Mouse (Mus musculus): Measurements from ENCODE around the gene Paqr3. TPM values are rescaled to one million over a fixed set of nuclear protein-coding genes. Genes with fewer than 3 reads are reported as not detected.
A peak's percentile ranks its signal among the peaks of the same experiment; 100 is the strongest.

Paqr3 gene
- 1 to 10 TPM; 3.0 to 3.5 TPM for total RNA-seq (2021)
- long read RNA-seq, experiment 1, partial matches to known transcripts = 1 of 3 reads
- long read RNA-seq, experiment 1, other reads (novel, unspliced or antisense) = 1 of 3 reads
- long read RNA-seq, experiment 2, partial matches to known transcripts = 0 of 2 reads
- long read RNA-seq, experiment 2, other reads (novel, unspliced or antisense) = 2 of 2 reads

- peak; percentile 98 for DNase-seq
These were observed at the start of gene Paqr3 for GRCm38 (mm10) chr5:97111207-97111910. TSS of gene Paqr3 (minus strand) at chr5:97111596.

GRCm38 (mm10) chr5:97154688-97155087 lies 43.3 kb upstream of the Paqr3 start:
- DNase-seq = no peak

- DNase-seq = no peak
These were observed 23.9 kb upstream of the Paqr3 start for GRCm38 (mm10) chr5:97135331-97135730.

- DNase-seq = no peak
These were observed 18.2 kb upstream of the Paqr3 start for GRCm38 (mm10) chr5:97129589-97129988.

- DNase-seq = peak; percentile 29 to 60
These were observed 17.1 kb upstream of the Paqr3 start for GRCm38 (mm10) chr5:97128242-97129226.

GRCm38 (mm10) chr5:97127284-97127683 lies 15.9 kb upstream of the Paqr3 start:
- no peak for DNase-seq

- peak; percentile 6 to 47 for DNase-seq
These were observed 14.6 kb upstream of the Paqr3 start for GRCm38 (mm10) chr5:97126005-97126404.

GRCm38 (mm10) chr5:97125459-97125970 lies 14.1 kb upstream of the Paqr3 start:
- no peak for DNase-seq

GRCm38 (mm10) chr5:97124977-97125376 lies 13.6 kb upstream of the Paqr3 start:
- DNase-seq = no peak

GRCm38 (mm10) chr5:97110697-97111096 lies 699 bp downstream of the Paqr3 start:
- DNase-seq = no peak

- no peak for DNase-seq
These were observed 1.3 kb downstream of the Paqr3 start for GRCm38 (mm10) chr5:97110133-97110532.

GRCm38 (mm10) chr5:97108333-97108732 lies 3.1 kb downstream of the Paqr3 start:
- DNase-seq = no peak

- DNase-seq = no peak
These were observed 11.4 kb downstream of the Paqr3 start for GRCm38 (mm10) chr5:97099954-97100353.

- no peak for DNase-seq
These were observed 13.8 kb downstream of the Paqr3 start for GRCm38 (mm10) chr5:97097631-97098041.

- no peak for DNase-seq
These were observed 16.1 kb downstream of the Paqr3 start for GRCm38 (mm10) chr5:97095335-97095734.

- no peak for DNase-seq
These were observed 18.4 kb downstream of the Paqr3 start for GRCm38 (mm10) chr5:97092970-97093369.

- DNase-seq = no peak
These were observed 21.2 kb downstream of the Paqr3 start for GRCm38 (mm10) chr5:97090034-97090784.

GRCm38 (mm10) chr5:97089426-97089825 lies 22.0 kb downstream of the Paqr3 start:
- no peak for DNase-seq

GRCm38 (mm10) chr5:97088231-97088630 lies 23.2 kb downstream of the Paqr3 start:
- DNase-seq = no peak

GRCm38 (mm10) chr5:97087746-97088145 lies 23.6 kb downstream of the Paqr3 start:
- DNase-seq = no peak

GRCm38 (mm10) chr5:97087030-97087630 lies 24.3 kb downstream of the Paqr3 start:
- peak; percentile 61 to 73 for DNase-seq
